Mouse (Mus musculus): ENCODE results near the gene Sgo1. TPM values are rescaled to one million over a fixed set of nuclear protein-coding genes. Genes with fewer than 3 reads are reported as not detected.
"Not testable (repeated sequence)": the region's sequence is repeated elsewhere in the genome, so short reads cannot be mapped to it uniquely, and the experiment has no call there.

The Sgo1 gene
- polyA plus RNA-seq, 1 experiment, result 0.39 TPM

- peaks cover 46% of the 10 kb centered on the region for H3K36me3 ChIP-seq (ENCODE audit: control insufficient read depth, insufficient read depth, low read length)
- H3K4me3 ChIP-seq (ENCODE audit: low read depth, low read length), result no peak overlapping the region
- no peaks in the 10 kb centered on the region for H3K27me3 ChIP-seq (ENCODE audit: control insufficient read depth, insufficient read depth, low read length)
- 91% methylated on average over 8 of the region's 8 CpGs for WGBS
- H3K27ac ChIP-seq (ENCODE audit: insufficient read depth, low read depth, low read length), result no peak overlapping the region
- TF ChIP-seq POLR2A (IDR thresholded peaks at IDR 0.05; ENCODE audit: low read depth, low read length) (no peak), CTCF (IDR thresholded peaks at IDR 0.05; ENCODE audit: extremely low read depth, insufficient read length, insufficient replicate concordance, low read depth, low read length) (no peak)
- no peaks in the 10 kb centered on the region for H3K4me1 ChIP-seq (ENCODE audit: control insufficient read depth, insufficient read depth, insufficient read length, low read length)
These were observed 29.9 kb downstream of the Sgo1 start for GRCm38 (mm10) chr17:53659230-53659629.

- no peak for TF ChIP-seq POLR2A (IDR thresholded peaks at IDR 0.05; ENCODE audit: low read depth, low read length)
- TF ChIP-seq CTCF (IDR thresholded peaks at IDR 0.05; ENCODE audit: extremely low read depth, insufficient read length, insufficient replicate concordance, low read depth, low read length), result no peak
- no peaks in the 10 kb centered on the region for H3K4me1 ChIP-seq (ENCODE audit: control insufficient read depth, insufficient read depth, insufficient read length, low read length)
- H3K36me3 ChIP-seq (ENCODE audit: control insufficient read depth, insufficient read depth, low read length), result peaks cover 48% of the 10 kb centered on the region
- 95% methylated on average over 2 of the region's 2 CpGs for WGBS
- H3K27me3 ChIP-seq (ENCODE audit: control insufficient read depth, insufficient read depth, low read length), result no peaks in the 10 kb centered on the region
- H3K4me3 ChIP-seq (ENCODE audit: low read depth, low read length), result no peak overlapping the region
- H3K27ac ChIP-seq (ENCODE audit: insufficient read depth, low read depth, low read length), result no peak overlapping the region
These were observed 30.5 kb downstream of the Sgo1 start for GRCm38 (mm10) chr17:53658668-53659067.

- peaks cover 56% of the 10 kb centered on the region for H3K36me3 ChIP-seq (ENCODE audit: control insufficient read depth, insufficient read depth, low read length)
- WGBS, result 66% methylated on average over 2 of the region's 2 CpGs
- H3K27me3 ChIP-seq (ENCODE audit: control insufficient read depth, insufficient read depth, low read length); H3K4me3 ChIP-seq (ENCODE audit: low read depth, low read length); H3K4me1 ChIP-seq (ENCODE audit: control insufficient read depth, insufficient read depth, insufficient read length, low read length); H3K27ac ChIP-seq (ENCODE audit: insufficient read depth, low read depth, low read length): not testable (repeated sequence)
- peak; percentile 38; the same call in 1 of the 2 replicates for TF ChIP-seq CTCF (IDR thresholded peaks at IDR 0.05; ENCODE audit: extremely low read depth, insufficient read length, insufficient replicate concordance, low read depth, low read length)
These were observed 31.7 kb downstream of the Sgo1 start for GRCm38 (mm10) chr17:53657391-53657790.

- TF ChIP-seq POLR2A (IDR thresholded peaks at IDR 0.05; ENCODE audit: low read depth, low read length) (no peak), CTCF (IDR thresholded peaks at IDR 0.05; ENCODE audit: extremely low read depth, insufficient read length, insufficient replicate concordance, low read depth, low read length) (no peak)
- no peak overlapping the region for H3K4me3 ChIP-seq (ENCODE audit: low read depth, low read length)
- 62% methylated on average over 6 of the region's 6 CpGs for WGBS
- H3K36me3 ChIP-seq (ENCODE audit: control insufficient read depth, insufficient read depth, low read length), result peaks cover 59% of the 10 kb centered on the region
- H3K27ac ChIP-seq (ENCODE audit: insufficient read depth, low read depth, low read length), result no peak overlapping the region
- no peaks in the 10 kb centered on the region for H3K4me1 ChIP-seq (ENCODE audit: control insufficient read depth, insufficient read depth, insufficient read length, low read length)
- H3K27me3 ChIP-seq (ENCODE audit: control insufficient read depth, insufficient read depth, low read length), result no peaks in the 10 kb centered on the region
These were observed 32.7 kb downstream of the Sgo1 start for GRCm38 (mm10) chr17:53656369-53656860.

- no peak overlapping the region for H3K27ac ChIP-seq (ENCODE audit: insufficient read depth, low read depth, low read length)
- 91% methylated on average over 2 of the region's 2 CpGs for WGBS
These were observed 33.2 kb downstream of the Sgo1 start for GRCm38 (mm10) chr17:53655959-53656358.

GRCm38 (mm10) chr17:53655081-53655480 is 34.1 kb downstream of the Sgo1 start:
- Histone ChIP-seq H3K27ac (ENCODE audit: insufficient read depth, low read depth, low read length) (no peak overlapping the region), H3K27me3 (ENCODE audit: control insufficient read depth, insufficient read depth, low read length) (no peaks in the 10 kb centered on the region), H3K4me1 (ENCODE audit: control insufficient read depth, insufficient read depth, insufficient read length, low read length) (no peaks in the 10 kb centered on the region), H3K4me3 (ENCODE audit: low read depth, low read length) (no peak overlapping the region), H3K36me3 (ENCODE audit: control insufficient read depth, insufficient read depth, low read length) (peaks cover 58% of the 10 kb centered on the region)
- TF ChIP-seq CTCF (IDR thresholded peaks at IDR 0.05; ENCODE audit: extremely low read depth, insufficient read length, insufficient replicate concordance, low read depth, low read length) (no peak), POLR2A (IDR thresholded peaks at IDR 0.05; ENCODE audit: low read depth, low read length) (no peak)
- 77% methylated on average over 6 of the region's 6 CpGs for WGBS

More at GRCm38 (mm10) chr17:53655959-53656358, 33.2 kb downstream of the Sgo1 start:
- H3K4me3 ChIP-seq (ENCODE audit: low read depth, low read length), result no peak overlapping the region
- H3K36me3 ChIP-seq (ENCODE audit: control insufficient read depth, insufficient read depth, low read length), result peaks cover 62% of the 10 kb centered on the region
- no peaks in the 10 kb centered on the region for H3K27me3 ChIP-seq (ENCODE audit: control insufficient read depth, insufficient read depth, low read length)
- no peak for TF ChIP-seq CTCF (IDR thresholded peaks at IDR 0.05; ENCODE audit: extremely low read depth, insufficient read length, insufficient replicate concordance, low read depth, low read length)
- no peak for TF ChIP-seq POLR2A (IDR thresholded peaks at IDR 0.05; ENCODE audit: low read depth, low read length)
- H3K4me1 ChIP-seq (ENCODE audit: control insufficient read depth, insufficient read depth, insufficient read length, low read length), result no peaks in the 10 kb centered on the region

GRCm38 (mm10) chr17:53654596-53654995 is 34.5 kb downstream of the Sgo1 start:
- TF ChIP-seq POLR2A (IDR thresholded peaks at IDR 0.05; ENCODE audit: low read depth, low read length) (no peak), CTCF (IDR thresholded peaks at IDR 0.05; ENCODE audit: extremely low read depth, insufficient read length, insufficient replicate concordance, low read depth, low read length) (no peak)
- Histone ChIP-seq H3K27ac (ENCODE audit: insufficient read depth, low read depth, low read length) (no peak overlapping the region), H3K4me3 (ENCODE audit: low read depth, low read length) (no peak overlapping the region), H3K36me3 (ENCODE audit: control insufficient read depth, insufficient read depth, low read length) (peaks cover 54% of the 10 kb centered on the region), H3K4me1 (ENCODE audit: control insufficient read depth, insufficient read depth, insufficient read length, low read length) (no peaks in the 10 kb centered on the region), H3K27me3 (ENCODE audit: control insufficient read depth, insufficient read depth, low read length) (no peaks in the 10 kb centered on the region)
- WGBS, result 88% methylated on average over 4 of the region's 4 CpGs
